Mouse (Mus musculus) large intestine, adult 2 months (tissue): ENCODE data around the gene Zc3h8. TPM values are rescaled to one million over a fixed set of nuclear protein-coding genes. Genes with fewer than 3 reads are reported as not detected.
A peak's percentile ranks its signal among the peaks of the same experiment; 100 is the strongest.

ENCODE experiments used
- DNase-seq: peaks from one replicate; pipeline ENCODE4 v3.0.0-alpha.2; 2012; ENCODE audit warnings: low read depth, low spot score
- WGBS: fragments of 180-500 bp; shearing (Covaris S2); methylation state at CpG from one replicate; pipeline ENCODE4 v1.1.7; 2018; 5-methylcytosine and 5-hydroxymethylcytosine counted together
- polyA plus RNA-seq: library from polyadenylated mRNA; depleted of rRNA; stranded (reverse); fragments of >200 nt; gene quantifications from 2 replicates; pipeline ENCODE4 v1.2.3, GENCODE M21; 2012; rRNA removed

Zc3h8 gene
- 0.78 and 1.3 TPM in 2 replicates for polyA plus RNA-seq

DNA sequence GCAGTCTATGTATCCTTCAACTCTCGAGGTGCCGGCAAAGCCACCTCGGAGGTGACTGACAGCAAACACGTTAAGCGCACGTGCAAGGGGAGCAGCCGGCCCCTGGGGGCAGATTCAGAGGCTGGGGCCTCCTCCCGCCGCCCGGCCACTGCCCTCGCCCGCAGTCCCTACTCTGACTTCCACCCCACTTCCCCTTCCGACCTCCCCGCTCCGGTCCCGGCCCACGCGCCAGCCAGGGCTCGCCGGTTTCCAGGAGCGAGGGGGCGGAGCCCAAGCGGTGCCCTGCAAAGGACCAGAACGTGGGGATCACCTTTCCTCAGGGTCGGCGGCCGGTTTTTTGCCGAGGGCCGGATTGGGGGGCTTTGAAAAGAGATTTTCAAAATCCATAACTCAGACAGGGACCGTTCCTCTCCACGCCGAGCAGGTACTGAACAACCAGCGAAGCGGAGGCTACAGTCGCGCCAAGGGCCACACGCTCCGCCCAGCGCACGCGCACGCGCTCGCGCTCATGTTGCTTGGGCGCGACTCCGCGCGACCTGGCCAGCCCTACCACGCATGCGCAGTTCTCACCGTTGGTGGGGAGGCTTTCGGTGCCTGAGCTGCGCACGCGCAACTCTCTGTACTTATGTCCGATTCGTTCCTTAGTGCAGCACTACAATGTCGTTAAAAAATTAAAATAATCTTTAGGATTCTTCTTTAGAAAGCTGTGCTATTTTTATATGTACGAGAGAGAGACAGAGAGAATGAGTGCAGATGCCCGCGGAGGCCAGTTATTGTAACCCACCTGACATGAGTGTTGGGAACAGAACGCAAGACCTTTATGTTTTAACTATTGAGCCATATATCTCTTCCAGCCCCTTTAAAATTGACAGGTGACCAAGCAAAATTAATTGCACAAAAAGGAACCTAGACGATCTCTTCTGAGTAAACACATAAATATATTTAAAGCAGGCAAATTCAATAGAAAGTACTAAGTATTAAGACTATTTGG lies at the start of gene Zc3h8:
Gene Zc3h8 (minus strand): TSS at position 540 of the 991 bp plus-strand sequence.
- peak; percentile 87 for DNase-seq

DNA sequence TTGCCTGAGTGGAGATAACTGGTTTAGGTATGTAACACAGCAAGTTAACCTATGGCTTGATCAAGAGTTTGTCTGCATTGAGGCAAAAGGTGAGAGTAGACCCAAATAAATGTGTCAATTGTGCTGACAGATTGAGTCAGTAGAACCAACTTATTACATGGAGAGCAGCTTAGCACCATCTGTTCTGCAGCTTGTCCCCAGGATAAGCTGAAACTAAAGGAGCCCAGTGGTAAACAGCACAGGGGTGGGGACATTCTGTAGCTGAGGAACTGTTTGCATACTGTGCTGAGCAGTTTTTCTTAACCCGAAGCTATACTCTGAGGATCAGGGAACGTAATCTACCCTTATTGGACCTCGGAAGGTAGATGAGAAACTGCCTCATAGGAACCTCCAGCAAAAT lies 40.9 kb upstream of the Zc3h8 start:
- WGBS: 77% methylated on average over 3 of the region's 3 CpGs
- DNase-seq: no peak

More for the DNA sequence above, at the start of gene Zc3h8:
- WGBS: under 1% methylated on average over 65 of the region's 65 CpGs

DNA sequence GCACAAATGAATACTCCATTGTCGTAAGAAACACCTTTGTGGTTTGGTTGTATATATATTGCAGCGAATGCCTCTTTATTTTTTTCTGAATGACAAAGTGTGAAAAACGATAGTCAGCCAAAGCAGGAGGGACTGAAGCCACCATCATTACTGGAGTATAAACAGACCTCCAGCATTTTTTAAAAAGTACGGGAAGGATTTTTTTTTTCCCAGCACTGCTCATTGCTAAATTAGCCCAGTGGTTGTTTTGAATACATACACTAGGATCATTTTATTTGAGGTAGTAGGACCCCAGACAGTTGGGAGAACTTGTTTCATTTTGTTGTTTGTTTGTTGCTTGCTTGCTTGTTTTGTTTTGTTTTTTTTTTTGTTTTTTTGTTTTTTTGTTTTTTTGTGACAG lies 31.7 kb upstream of the Zc3h8 start:
- DNase-seq: no peak
- WGBS: 83% methylated on average over 4 of the region's 4 CpGs

DNA sequence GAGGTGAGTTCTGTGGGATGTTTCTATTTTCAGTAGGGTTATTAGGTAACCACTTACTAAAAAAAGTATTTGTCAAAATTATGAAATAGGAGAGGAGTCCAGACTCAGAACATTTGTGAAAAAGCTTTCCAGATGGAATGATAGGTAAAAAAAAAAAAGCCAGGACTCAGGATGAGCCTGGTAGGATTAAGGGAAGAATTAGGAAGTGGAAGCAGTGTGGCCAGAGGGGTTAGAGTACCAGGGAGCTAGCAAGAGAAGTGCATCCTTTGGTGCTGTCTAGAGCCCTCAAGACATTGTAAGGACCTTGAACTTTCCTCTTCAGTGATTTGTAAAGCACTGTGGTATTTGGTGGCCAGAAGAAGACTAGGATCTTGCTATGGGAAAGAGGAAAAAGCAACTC lies 28.4 kb upstream of the Zc3h8 start:
- no peak for DNase-seq

DNA sequence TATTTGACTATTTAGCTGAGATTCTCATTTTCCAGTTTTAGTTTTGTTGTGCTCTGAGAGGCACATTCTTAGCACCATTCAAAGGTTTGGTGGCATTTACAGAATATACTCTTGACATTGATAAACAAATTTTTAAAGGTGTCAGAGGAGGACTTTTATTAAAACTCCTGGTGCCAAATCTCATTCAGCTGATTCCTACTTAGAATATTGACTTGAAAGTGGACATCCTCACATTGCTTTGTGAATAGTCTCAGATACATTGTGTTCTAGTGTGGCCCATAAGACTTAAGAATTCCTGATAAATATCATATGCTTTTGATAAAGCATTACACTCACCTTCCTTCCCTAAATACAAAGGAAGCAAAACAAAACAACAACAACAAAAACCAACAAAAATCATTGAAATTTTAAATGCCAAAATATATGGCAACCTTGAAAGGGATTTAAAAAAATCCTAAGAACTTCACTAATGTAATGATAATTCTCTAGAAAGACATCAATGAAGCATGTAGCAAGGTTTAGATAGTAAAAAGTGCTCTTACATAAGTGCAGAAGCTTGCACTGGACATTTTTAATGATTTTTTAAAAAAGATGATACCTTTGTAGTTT lies 24.7 kb upstream of the Zc3h8 start:
- DNase-seq: no peak

DNA sequence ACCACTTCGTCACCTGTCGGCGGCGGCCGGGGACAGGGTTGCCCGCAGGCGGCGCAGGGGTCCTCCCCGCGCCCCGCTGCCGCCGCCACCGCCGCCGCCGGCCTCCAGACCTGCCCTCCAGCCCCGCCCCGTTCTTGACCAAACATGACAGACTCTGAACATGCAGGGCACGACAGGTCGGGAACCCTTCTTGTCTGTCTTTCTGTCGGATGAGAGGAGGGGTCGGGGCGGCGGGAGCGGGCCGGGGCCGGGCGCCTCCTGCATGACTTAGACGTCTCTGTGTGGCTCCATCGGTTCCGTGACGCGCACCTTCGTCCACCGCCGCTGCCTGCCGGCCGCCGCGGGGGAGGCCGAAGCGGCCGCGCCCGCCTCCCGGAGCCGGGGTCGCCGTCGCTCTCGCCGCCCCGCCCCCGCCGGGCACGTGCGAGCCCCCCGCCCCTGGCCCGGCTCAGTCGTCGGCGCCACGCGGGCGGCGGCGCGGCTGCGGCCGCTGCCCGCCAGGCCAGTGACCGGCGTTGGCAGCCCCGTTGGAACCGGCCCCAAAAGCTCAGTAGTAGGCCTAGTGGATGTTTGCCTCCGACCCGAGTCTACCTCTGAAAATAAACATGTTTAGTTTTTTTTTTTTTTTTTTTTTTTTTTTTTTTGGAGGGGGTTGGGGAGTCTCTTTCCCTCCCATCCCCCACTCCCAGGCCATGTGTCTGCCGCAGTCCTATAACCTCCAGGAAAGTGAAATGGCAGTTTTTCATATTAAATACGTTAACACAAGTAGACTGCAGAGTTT lies 24.0 kb upstream of the Zc3h8 start, which contains the start of gene Gm10762:
Gene Gm10762 (minus strand): TSS at position 65 of the 781 bp plus-strand sequence.
- under 1% methylated on average over 79 of the region's 80 CpGs for WGBS
- peak; percentile 38 for DNase-seq

DNA sequence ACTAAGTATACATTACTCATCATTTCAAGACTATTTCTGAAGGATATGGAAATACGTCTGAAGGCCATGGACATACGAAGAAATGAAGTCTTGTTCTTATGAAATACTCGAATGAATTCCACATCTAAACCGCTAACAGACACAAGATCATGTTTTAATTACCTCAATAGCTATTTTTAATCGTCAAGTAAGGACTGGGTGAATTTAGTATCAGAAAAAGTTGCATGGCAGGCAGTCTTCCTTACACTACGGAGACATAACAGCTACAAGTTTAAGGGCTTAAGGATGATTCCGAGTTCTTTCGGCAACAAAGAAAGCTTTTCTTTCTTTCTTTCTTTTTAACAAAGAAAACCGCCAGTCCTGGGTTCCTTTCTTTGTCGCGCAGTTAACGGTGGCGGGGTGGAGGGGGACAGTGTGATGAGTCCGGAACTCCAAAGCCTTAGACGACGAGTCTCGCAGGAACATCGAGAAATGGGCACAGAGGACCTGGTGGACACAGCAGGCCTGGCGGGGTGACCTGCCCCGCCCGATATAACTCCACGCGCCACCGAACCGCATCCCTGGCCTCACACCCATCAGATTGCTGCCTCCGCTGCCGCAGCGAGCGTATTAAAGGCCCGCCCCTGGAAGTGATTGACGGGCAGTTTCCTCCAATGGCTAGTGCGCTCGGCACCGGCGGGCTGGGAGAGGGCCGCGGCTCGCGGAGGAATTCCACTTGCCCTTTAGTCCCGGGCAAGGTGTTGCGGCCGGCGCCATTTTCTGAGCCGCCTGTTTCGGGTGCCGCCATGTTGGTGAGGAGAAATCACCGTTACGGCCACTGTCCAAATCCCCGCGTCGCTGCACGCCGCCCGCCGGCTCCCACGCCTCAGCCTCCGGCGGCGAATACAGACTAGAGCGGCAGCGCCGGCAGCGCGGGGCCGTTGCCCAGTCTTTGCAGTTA lies 23.0 kb upstream of the Zc3h8 start, which contains the start of gene Zc3h6:
Gene Zc3h6 (plus strand): TSS at position 762 of the 940 bp plus-strand sequence.
- peak; percentile 94 for DNase-seq
- WGBS: under 1% methylated on average over 65 of the region's 65 CpGs

DNA sequence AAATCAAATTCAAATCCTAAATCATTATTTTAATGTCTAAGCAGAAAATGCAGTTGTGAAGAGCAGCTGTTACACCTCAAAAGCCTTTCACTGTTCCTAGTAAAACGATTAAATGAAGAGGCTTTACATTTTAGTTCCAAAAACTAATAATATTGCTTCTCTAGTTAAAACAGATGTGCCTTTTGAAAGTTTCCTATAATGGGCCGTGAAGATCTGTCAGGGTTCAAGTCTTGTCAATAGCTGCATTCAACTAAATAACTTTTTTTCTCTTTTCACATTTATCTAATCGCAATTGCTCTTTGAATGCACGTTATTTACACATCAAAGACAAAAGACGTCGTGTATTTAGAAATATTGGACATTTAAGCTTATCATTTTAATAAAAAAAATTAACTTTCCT lies 22.4 kb upstream of the Zc3h8 start:
- DNase-seq: no peak
- WGBS: 14% methylated on average over 6 of the region's 6 CpGs

DNA sequence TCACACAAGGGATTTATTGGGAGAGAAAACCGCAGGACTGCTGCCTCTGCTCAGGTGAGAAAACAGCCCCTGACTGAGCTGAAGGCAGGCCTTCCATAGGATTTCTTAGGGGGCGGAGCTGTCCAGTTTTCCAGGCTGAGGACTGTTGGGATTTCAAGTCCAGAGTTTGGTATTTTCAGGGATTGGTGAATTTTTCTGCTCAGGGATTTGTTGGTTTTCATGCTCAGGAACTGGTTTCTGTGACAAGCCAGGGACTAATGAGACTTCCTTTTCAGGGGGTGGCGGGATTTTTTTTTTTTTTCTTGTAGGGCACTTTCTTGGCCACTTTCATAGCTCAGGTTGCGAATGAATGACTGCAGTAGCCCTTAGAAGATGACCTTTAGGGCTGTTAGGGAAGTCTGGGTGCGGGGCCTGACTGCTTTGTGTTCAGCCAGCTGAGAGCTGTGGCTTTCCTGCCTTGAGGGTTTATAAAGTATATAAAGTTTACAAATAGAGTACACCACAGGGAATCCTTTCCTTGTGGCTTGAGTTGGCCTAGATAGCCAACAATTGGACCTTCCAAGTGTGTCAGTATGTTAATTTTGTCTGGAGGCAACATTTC lies 21.7 kb upstream of the Zc3h8 start:
- 88% methylated on average over 5 of the region's 5 CpGs for WGBS
- DNase-seq: no peak

DNA sequence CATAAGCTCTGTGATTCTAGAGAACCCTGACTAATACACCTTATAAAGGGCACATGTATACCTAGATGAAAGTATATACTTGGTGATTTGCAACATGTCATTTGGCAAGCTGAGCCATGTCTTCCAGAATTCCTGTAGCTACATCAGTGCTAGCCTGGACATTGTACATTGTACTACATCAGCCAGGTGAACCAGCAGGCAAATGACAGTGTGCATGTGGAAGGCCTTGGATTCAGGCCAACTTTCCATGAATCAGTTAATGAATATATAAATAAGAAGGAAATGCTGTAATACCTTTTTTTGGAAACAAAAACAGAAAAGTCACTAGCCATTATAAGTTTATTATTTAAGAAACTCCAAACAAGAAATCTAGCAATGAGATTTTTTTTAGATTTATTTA lies 10.3 kb upstream of the Zc3h8 start:
- no peak for DNase-seq

DNA sequence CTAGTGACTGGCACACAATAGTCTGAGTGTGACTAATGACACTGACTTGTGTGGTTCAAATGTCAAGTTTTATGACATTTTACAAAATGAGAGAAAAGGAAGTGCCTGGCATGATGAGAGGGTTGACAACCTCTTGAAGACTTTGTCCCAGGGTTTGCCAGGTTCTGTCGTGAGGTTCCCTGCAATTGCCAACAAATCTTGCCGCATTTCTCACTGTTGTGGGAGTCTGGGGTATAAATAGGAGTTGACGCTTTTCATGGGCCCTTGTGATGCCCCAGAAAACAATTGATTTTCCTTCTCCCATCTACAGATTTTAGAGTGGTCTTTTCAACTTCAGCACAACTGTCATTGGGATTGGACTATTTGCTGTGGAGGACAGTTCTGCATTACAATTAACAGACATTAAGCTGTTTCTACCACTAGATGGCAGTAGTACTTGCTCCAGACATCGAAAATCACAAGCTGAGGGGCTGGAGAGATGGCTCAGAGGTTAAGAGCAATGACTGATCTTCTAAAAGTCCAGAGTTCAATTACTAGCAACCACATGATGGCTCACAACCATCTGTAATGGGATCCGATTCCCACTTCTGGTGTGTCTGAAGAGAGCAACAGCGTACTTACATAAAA lies 4.2 kb upstream of the Zc3h8 start:
- WGBS: 30% methylated on average over 6 of the region's 6 CpGs
- peak; percentile 14 for DNase-seq

DNA sequence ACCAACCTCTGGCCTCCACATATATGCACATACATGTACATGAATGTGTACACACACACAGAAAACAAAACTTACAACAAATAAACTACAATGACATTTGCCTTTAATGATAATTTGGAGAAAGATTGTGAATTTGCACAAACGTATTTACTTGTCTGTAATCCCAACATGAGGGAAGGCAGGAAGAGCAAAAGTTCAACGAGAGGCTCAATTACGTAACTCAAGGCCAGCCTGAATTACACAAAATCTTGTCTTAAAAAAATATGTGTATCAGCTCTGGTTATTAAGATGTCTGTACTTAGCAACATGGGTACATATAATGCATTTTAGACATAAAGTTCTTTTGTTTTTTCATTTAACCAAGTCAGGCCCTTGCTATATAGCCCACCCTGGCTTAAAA lies 7.6 kb downstream of the Zc3h8 start:
- 68% methylated on average over 3 of the region's 3 CpGs for WGBS
- no peak for DNase-seq

DNA sequence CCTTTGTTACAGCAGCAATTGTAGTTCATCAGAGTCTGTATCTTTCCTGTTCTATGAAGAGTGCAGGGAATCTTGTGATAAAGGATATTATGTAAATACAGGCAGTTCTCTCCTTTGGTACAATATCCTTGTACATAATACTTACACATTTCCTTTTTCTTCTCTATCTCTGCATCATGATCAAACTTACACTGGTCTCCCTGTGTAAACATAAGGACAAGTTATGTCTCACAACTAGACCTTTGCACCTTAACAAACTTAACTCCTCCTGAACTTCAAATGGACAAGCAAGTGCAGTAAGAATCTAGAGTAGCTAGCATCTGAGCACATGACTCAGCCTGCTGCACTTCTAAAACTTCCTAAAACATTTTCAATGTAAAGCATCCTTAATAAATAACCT lies 13.2 kb downstream of the Zc3h8 start:
- DNase-seq: no peak

DNA sequence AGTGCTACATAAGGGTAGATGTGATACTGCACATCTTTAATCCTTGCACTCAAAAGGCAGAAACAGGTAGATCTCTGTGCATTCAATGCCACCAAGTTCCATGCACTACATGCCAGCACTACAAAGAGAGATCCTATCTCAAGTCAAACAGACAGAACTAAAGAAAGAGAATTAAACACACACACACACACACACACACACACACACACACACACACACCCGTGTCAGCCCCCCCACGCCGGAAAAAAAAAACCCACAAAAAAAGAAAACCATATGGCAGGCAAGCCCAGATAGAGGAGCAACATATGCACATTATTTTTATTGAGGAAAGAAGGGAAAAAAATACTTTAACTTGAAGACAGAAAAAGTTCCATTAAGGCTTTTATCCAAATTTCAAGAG lies 15.4 kb downstream of the Zc3h8 start:
- 72% methylated on average over 3 of the region's 3 CpGs for WGBS
- DNase-seq: no peak

DNA sequence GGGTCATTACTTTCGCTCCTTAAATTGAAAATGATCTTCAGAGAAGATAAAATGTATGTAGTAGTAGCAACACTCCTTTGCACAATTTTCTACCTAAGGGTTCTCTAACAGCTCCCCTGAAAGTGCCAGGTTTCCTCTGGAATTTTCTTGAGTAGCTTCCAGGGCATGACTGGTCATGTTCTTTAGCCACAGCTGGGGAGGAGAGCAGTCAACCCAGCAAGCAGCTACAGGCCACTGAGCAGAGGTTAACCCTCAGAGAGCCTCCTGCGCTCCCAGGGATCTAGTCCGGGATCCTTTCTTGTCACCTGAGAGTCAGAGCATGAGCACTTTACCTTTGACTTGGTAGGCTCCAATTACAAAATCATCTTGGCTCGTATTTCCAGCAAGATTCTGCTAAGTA lies 19.1 kb downstream of the Zc3h8 start:
- no peak for DNase-seq
- WGBS: 94% methylated on average over 4 of the region's 4 CpGs

DNA sequence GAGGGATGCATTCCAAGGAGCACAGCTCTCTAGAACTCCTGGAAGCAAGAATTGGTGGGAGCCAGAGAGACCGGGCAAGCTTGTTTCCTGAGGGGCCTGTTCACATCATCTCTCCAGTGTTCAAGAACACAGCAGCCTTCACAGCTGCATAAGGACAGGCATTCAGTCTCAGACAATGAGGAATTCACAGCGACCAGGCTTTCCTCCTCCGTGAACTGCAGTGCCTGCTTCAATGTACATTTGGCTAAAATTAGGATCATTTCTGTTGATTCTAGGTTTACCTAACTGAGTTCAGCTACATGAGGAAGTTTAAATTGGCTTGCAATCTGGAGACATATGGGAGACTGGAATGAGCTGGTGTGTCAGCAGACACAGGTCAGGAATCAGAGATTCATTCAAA lies 27.3 kb downstream of the Zc3h8 start:
- DNase-seq: no peak
- WGBS: 59% methylated on average over 3 of the region's 3 CpGs

DNA sequence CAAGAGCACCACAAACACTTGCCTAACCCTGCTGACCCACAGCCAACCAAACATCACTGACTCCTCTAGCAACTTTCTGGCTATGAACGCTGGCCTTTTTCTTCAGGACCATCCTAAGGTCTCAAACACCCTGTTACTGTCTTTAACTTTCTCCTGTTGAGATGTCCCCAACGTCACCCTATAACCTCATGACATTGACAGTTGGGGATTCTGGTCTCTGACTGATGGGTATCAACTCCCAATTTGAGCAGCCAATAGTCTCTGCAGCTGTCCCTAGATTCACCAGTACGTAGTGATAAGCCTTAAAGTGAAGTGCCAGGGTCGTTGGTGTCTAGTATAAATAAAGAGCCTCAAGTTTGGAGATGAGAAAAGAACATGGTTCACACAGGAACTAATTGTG lies 28.9 kb downstream of the Zc3h8 start:
- WGBS: 77% methylated on average over 4 of the region's 4 CpGs

DNA sequence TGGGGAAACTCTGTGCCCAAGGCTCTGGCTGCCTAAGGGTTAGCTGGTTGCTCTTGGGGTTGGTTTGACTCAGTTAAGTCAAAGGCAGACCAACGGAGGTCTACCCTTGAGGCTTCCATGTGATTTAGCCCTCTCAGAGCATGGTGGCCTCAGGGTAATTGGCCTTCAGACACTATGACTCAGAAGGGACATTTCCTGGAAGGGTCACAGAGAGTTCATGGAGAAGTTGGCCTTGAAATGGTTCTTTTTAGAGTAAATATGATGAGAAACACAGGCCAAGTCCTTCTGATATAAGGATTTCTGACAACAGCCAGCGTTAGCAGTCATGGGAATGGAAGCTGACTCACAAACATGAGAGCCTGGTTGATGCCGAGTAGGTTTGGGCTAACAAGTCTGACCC lies 40.2 kb downstream of the Zc3h8 start:
- no peak for DNase-seq
- 64% methylated on average over 3 of the region's 3 CpGs for WGBS

More for the DNA sequence above, 28.9 kb downstream of the Zc3h8 start:
- no peak for DNase-seq
